Mouse (Mus musculus): ENCODE data around the gene Nphp1. TPM values are rescaled to one million over a fixed set of nuclear protein-coding genes. Genes with fewer than 3 reads are reported as not detected.

Nphp1 gene
- polyA plus RNA-seq, 1 experiment = 5.6 TPM

DNA sequence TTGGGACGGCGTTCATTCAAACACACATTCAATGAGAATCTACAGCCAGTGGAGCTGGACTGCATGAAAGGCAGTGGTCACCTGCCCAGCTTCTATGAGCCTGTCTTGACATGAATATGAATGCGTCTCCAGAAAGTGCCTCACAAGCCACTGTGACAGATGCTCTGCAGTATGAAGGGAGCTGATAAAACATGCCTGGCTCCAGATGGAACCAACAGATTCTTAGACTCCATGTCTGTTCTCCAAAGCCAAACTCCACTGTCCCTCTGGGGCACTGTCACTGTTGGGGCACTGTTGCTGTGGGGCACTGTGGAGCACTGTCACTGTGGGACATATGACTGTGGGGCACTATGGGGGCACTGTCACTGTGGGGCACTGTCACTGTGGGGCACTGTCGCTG, 34.6 kb downstream of the Nphp1 start:
- 97% methylated on average over 4 of the region's 4 CpGs for WGBS
- Histone ChIP-seq H3K4me3 (ENCODE audit: control insufficient read depth, insufficient read depth, low read length) (no peak overlapping the region), H3K36me3 (ENCODE audit: control insufficient read depth, insufficient read depth, low read length) (no peaks in the 10 kb centered on the region), H3K27me3 (ENCODE audit: control insufficient read depth, insufficient read depth, low read length) (no peaks in the 10 kb centered on the region), H3K4me1 (replicated peaks; ENCODE audit: control insufficient read depth, insufficient read depth, low read length) (no peaks in the 10 kb centered on the region), H3K27ac (ENCODE audit: control insufficient read depth, insufficient read depth, low read length) (no peak overlapping the region)
- DNase-seq = no peak
- TF ChIP-seq CTCF (IDR thresholded peaks at IDR 0.05; ENCODE audit: borderline replicate concordance, control insufficient read depth, extremely low read depth, insufficient read depth, low read length, poor library complexity) (no peak), POLR2A (IDR thresholded peaks at IDR 0.05; ENCODE audit: control insufficient read depth, extremely low read depth, insufficient read depth, low read length, poor library complexity) (no peak)

DNA sequence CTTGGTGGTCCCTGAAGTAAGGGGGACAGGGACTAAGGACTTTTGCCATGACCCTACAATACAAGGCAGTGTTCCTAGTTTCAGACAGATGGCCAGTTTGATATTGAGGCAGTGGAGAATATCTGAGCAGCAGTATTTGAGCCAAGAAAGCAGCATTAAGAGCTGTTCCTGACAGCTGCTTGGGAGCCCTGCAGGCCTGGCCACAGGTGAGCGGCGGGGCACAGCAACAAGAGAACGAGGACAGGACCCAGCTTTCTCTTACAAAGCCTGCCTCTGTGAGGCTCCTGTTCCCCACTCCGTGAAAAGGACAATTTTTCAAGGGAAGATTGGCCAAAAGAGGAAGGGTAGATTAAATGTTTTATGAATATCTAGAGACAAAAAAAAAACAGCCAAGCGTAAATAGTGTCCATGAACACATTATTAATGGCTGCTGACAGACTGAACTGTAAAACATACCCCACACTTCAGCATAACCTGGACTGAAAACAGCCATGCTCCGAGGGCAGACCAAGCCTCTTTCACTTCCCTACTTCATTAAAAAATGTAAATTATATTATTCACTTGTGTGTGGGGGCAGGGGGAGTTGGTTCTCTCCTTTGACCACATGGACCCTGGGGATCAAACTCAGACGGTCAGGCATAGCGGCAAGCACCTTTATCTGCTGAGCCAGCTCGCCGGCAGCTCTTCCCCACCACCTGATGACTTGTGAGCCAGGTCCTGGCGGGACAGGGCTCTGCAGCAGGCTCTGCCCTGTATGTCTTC, 36.7 kb downstream of the Nphp1 start:
- Histone ChIP-seq H3K36me3 (ENCODE audit: control insufficient read depth, insufficient read depth, low read length) (no peaks in the 10 kb centered on the region), H3K4me3 (ENCODE audit: control insufficient read depth, insufficient read depth, low read length) (no peak overlapping the region), H3K27ac (ENCODE audit: control insufficient read depth, insufficient read depth, low read length) (no peak overlapping the region), H3K27me3 (ENCODE audit: control insufficient read depth, insufficient read depth, low read length) (no peaks in the 10 kb centered on the region), H3K4me1 (replicated peaks; ENCODE audit: control insufficient read depth, insufficient read depth, low read length) (no peaks in the 10 kb centered on the region)
- WGBS = 91% methylated on average over 11 of the region's 11 CpGs
- DNase-seq = no peak
- TF ChIP-seq POLR2A (IDR thresholded peaks at IDR 0.05; ENCODE audit: control insufficient read depth, extremely low read depth, insufficient read depth, low read length, poor library complexity) (no peak), CTCF (IDR thresholded peaks at IDR 0.05; ENCODE audit: borderline replicate concordance, control insufficient read depth, extremely low read depth, insufficient read depth, low read length, poor library complexity) (no peak)

DNA sequence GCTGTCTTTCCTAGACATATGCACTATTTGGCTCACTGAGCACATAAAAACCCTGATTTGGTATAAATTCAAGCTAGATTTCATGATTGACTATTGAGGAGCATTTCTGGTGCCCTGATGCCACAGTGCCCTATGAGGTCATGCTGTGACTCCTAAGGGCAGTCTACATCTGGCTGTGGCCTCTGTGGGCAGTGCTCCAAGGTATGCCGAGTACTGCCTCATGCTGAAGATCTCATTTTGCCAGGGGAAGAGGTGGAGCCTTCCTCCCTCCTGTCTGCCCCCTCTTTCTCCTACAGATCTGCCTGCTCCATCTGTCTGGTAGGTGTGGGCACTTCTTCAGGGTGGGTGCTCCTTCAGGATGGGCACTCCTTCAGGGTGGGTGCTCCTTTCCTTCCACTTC, 39.3 kb downstream of the Nphp1 start:
- no peak for DNase-seq
- no peaks in the 10 kb centered on the region for H3K36me3 ChIP-seq (ENCODE audit: control insufficient read depth, insufficient read depth, low read length)
- H3K27ac ChIP-seq (ENCODE audit: control insufficient read depth, insufficient read depth, low read length) = no peak overlapping the region
- 61% methylated on average over 1 of the region's 1 CpGs for WGBS
- H3K27me3 ChIP-seq (ENCODE audit: control insufficient read depth, insufficient read depth, low read length) = no peaks in the 10 kb centered on the region
- no peaks in the 10 kb centered on the region for H3K4me1 ChIP-seq (replicated peaks; ENCODE audit: control insufficient read depth, insufficient read depth, low read length)
- H3K4me3 ChIP-seq (ENCODE audit: control insufficient read depth, insufficient read depth, low read length) = no peak overlapping the region
- TF ChIP-seq POLR2A (IDR thresholded peaks at IDR 0.05; ENCODE audit: control insufficient read depth, extremely low read depth, insufficient read depth, low read length, poor library complexity) (no peak), CTCF (IDR thresholded peaks at IDR 0.05; ENCODE audit: borderline replicate concordance, control insufficient read depth, extremely low read depth, insufficient read depth, low read length, poor library complexity) (no peak)

DNA sequence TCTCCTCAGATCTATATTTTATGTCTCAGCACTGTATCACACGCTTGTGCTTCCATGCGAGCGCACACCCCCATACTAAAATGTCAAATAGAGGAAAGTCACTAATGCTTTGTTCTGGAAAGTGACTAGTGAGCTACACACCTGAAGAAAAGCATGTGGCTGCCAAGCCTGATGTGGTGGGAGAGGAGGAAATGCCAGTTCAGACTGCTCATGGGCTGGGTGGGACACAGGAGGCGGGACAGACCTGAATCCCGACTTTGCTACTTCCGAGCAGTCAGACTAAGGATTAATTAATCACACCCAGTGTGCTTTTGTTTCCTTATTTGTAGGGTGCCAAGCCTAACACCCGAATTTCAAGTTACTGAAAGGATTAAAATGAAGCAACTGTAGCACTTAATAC, 40.4 kb downstream of the Nphp1 start:
- H3K4me3 ChIP-seq (ENCODE audit: control insufficient read depth, insufficient read depth, low read length) = no peak overlapping the region
- no peaks in the 10 kb centered on the region for H3K4me1 ChIP-seq (replicated peaks; ENCODE audit: control insufficient read depth, insufficient read depth, low read length)
- no peak for DNase-seq
- 79% methylated on average over 7 of the region's 7 CpGs for WGBS
- no peaks in the 10 kb centered on the region for H3K27me3 ChIP-seq (ENCODE audit: control insufficient read depth, insufficient read depth, low read length)
- TF ChIP-seq CTCF (IDR thresholded peaks at IDR 0.05; ENCODE audit: borderline replicate concordance, control insufficient read depth, extremely low read depth, insufficient read depth, low read length, poor library complexity) (no peak), POLR2A (IDR thresholded peaks at IDR 0.05; ENCODE audit: control insufficient read depth, extremely low read depth, insufficient read depth, low read length, poor library complexity) (no peak)
- no peaks in the 10 kb centered on the region for H3K36me3 ChIP-seq (ENCODE audit: control insufficient read depth, insufficient read depth, low read length)
- H3K27ac ChIP-seq (ENCODE audit: control insufficient read depth, insufficient read depth, low read length) = no peak overlapping the region

DNA sequence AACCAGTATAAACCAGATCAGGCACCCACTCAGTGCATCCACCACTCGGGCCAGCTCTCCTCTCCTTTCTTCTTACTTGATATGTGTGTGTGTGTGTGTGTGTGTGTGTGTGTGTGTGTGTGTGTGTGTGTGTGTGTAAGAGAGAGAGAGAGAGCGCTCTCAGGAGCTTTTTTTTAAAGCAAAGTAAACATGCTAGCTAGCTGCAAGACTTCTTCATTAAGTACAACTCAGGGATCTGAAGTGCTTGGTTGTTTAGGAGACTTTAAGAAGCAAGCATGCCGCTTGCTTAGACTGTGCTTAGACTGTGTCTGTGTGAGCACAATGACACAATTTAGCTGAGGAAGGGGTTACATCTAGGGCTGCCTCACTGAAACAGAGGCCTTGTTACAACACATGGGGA, 46.1 kb downstream of the Nphp1 start:
- no peaks in the 10 kb centered on the region for H3K36me3 ChIP-seq (ENCODE audit: control insufficient read depth, insufficient read depth, low read length)
- no peak overlapping the region for H3K4me3 ChIP-seq (ENCODE audit: control insufficient read depth, insufficient read depth, low read length)
- no peaks in the 10 kb centered on the region for H3K4me1 ChIP-seq (replicated peaks; ENCODE audit: control insufficient read depth, insufficient read depth, low read length)
- TF ChIP-seq POLR2A (IDR thresholded peaks at IDR 0.05; ENCODE audit: control insufficient read depth, extremely low read depth, insufficient read depth, low read length, poor library complexity) (no peak), CTCF (IDR thresholded peaks at IDR 0.05; ENCODE audit: borderline replicate concordance, control insufficient read depth, extremely low read depth, insufficient read depth, low read length, poor library complexity) (no peak)
- DNase-seq = no peak
- no peak overlapping the region for H3K27ac ChIP-seq (ENCODE audit: control insufficient read depth, insufficient read depth, low read length)
- H3K27me3 ChIP-seq (ENCODE audit: control insufficient read depth, insufficient read depth, low read length) = no peaks in the 10 kb centered on the region
- 87% methylated on average over 3 of the region's 3 CpGs for WGBS

DNA sequence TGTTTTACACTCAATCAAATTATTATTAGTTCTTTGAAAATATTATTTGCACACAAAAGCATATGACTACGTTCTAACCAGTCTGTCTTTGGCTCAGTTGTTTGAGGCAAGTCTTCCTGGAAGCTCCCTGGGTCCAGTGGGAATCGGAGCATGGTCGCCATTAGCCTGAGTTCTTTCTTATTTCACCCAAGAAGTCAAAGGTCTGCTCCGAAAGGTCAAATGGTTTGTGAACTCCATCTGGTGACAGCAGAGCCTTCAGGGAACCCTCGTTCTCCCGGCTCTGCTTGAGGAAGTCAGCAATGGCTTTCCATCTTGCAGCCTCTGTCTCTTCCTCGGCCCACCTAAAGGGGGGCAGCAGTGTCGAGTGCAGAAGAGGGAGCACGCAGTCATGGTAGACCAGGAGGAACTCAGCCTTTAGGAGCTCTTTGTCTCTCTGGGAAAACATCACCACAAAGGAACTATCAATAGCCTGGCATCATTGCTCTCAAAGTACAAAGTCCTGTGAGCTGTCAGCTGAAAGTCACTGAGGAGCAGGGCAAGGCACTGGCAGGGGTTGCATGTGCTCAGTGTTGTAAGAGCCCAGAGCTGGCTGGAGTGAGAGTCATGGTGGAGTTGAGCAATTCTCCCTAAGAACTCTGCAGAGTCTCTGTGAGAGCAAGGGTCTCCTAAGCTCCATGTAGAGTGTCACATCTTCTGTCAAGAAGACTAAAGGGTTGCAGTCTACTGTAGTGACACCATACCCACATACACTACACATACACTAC, 47.8 kb downstream of the Nphp1 start:
- H3K4me1 ChIP-seq (replicated peaks; ENCODE audit: control insufficient read depth, insufficient read depth, low read length) = no peaks in the 10 kb centered on the region
- no peak for DNase-seq
- H3K27me3 ChIP-seq (ENCODE audit: control insufficient read depth, insufficient read depth, low read length) = no peaks in the 10 kb centered on the region
- no peak overlapping the region for H3K27ac ChIP-seq (ENCODE audit: control insufficient read depth, insufficient read depth, low read length)
- TF ChIP-seq CTCF (IDR thresholded peaks at IDR 0.05; ENCODE audit: borderline replicate concordance, control insufficient read depth, extremely low read depth, insufficient read depth, low read length, poor library complexity) (no peak), POLR2A (IDR thresholded peaks at IDR 0.05; ENCODE audit: control insufficient read depth, extremely low read depth, insufficient read depth, low read length, poor library complexity) (no peak)
- WGBS = 93% methylated on average over 9 of the region's 9 CpGs
- H3K36me3 ChIP-seq (ENCODE audit: control insufficient read depth, insufficient read depth, low read length) = no peaks in the 10 kb centered on the region
- no peak overlapping the region for H3K4me3 ChIP-seq (ENCODE audit: control insufficient read depth, insufficient read depth, low read length)

Measured in thymus, adult 2 months (tissue).